Mouse (Mus musculus) lung, postnatal 36 days (tissue): ENCODE measurements around the gene Tmem191c.

Source experiments
- DNase-seq: peaks from one replicate; pipeline ENCODE4 v3.0.0; 2022; ENCODE audit warnings: mixed read lengths

The Tmem191c gene

GRCm38 (mm10) chr16:17331855-17332254, 56.0 kb downstream of the Tmem191c start:
- no peak for DNase-seq
